26 mouse cellular contexts compared by ENCODE assay signal in genomic region chr8:22022244-22022643, GRCm38 (mm10). TPM values are rescaled to one million over a fixed set of nuclear protein-coding genes. Genes with fewer than 3 reads are reported as not detected.
DNase-seq lines count a peak whose midpoint lies in the region; ATAC-seq and TF ChIP-seq lines count a peak whose summit lies in the region.
"Had no signal": no experiment of that assay in that cellular context is flagged by ENCODE, and none has a peak within 500 bp of the region (broad histone marks: within the 10 kb centered on the region; RNA-seq: fewer than 3 reads in every experiment).

No protein-coding gene starts in this region.

- no peaks in the 10 kb centered on the region; the same call in 1 of the 2 replicates for H3K36me3 ChIP-seq in hindbrain, postnatal 0 days (ENCODE audit: insufficient read depth, low read length)
- H3K36me3 ChIP-seq in hindbrain, embryonic 13.5 days, result no peaks in the 10 kb centered on the region
- no peaks in the 10 kb centered on the region for H3K36me3 ChIP-seq in lung, postnatal 0 days (ENCODE audit: insufficient read depth, low read length)
- no peaks in the 10 kb centered on the region for H3K36me3 ChIP-seq in ES-Bruce4 (ENCODE audit: control insufficient read depth, insufficient read depth, low read length, poor library complexity, severe bottlenecking)
- H3K36me3 ChIP-seq: heart, embryonic 12.5 days had no signal

- no peak overlapping the region for H3K9ac ChIP-seq in hindbrain, postnatal 0 days (replicated peaks; ENCODE audit: low read length)
- no peak overlapping the region for H3K9ac ChIP-seq in hindbrain, embryonic 13.5 days
- H3K9ac ChIP-seq in lung, postnatal 0 days (replicated peaks; ENCODE audit: low read depth), result no peak overlapping the region
- H3K9ac ChIP-seq in ES-Bruce4 (ENCODE audit: low read depth, poor library complexity, severe bottlenecking), result no peak overlapping the region
- H3K9ac ChIP-seq: heart, embryonic 12.5 days had no signal

- 61% methylated on average over 7 of the region's 7 CpGs for WGBS in hindbrain, postnatal 0 days
- 63% methylated on average over 7 of the region's 7 CpGs for WGBS in hindbrain, embryonic 13.5 days
- WGBS in lung, postnatal 0 days, result 48% methylated on average over 7 of the region's 7 CpGs

- H3K4me2 ChIP-seq in hindbrain, postnatal 0 days (ENCODE audit: low read depth, low read length), result no peak overlapping the region
- H3K4me2 ChIP-seq in hindbrain, embryonic 13.5 days, result no peak overlapping the region
- H3K4me2 ChIP-seq in lung, postnatal 0 days (replicated peaks; ENCODE audit: low read depth, low read length), result no peak overlapping the region
- H3K4me2 ChIP-seq: heart, embryonic 12.5 days had no signal

- no peak for ATAC-seq in hindbrain, postnatal 0 days
- no peak for ATAC-seq in hindbrain, embryonic 13.5 days (ENCODE audit: low FRiP score)
- ATAC-seq in lung, postnatal 0 days, result no peak
- ATAC-seq: forebrain, embryonic 14.5 days had no signal

- no peak for DNase-seq in hindbrain, postnatal 0 days (ENCODE audit: low spot score)
- DNase-seq in lung, postnatal 0 days (ENCODE audit: low spot score), result no peak
- DNase-seq in lung, postnatal 10 days, result no peak
- DNase-seq in embryo, embryonic 10.5 days (ENCODE audit: low spot score), result peak; percentile 17
- no peak for DNase-seq in adipocyte (ENCODE audit: low spot score)
- DNase-seq: adrenal gland, adult 8-10 months; cerebellum, adult 11-12 months; kidney, adult 8-10 months; left cerebral cortex, postnatal 4 days; lung, postnatal 14 days; spleen, adult 18-20 months; thymus, adult 2 months had no signal

- H3K9me3 ChIP-seq in hindbrain, postnatal 0 days (ENCODE audit: low read length), result no peaks in the 10 kb centered on the region
- H3K9me3 ChIP-seq in hindbrain, embryonic 13.5 days, result no peaks in the 10 kb centered on the region
- H3K9me3 ChIP-seq in lung, postnatal 0 days (ENCODE audit: low read length), result no peaks in the 10 kb centered on the region
- H3K9me3 ChIP-seq in ES-Bruce4 (replicated peaks; ENCODE audit: control insufficient read depth, insufficient read depth, low read length, poor library complexity, severe bottlenecking), result no peaks in the 10 kb centered on the region
- H3K9me3 ChIP-seq: heart, embryonic 12.5 days had no signal

- TF ChIP-seq POLR2A in ES-Bruce4 (IDR thresholded peaks at IDR 0.05; ENCODE audit: insufficient read depth, low read length), result no peak

- no peaks in the 10 kb centered on the region for H3K4me1 ChIP-seq in hindbrain, postnatal 0 days (ENCODE audit: insufficient read depth, low read length)
- H3K4me1 ChIP-seq in hindbrain, embryonic 13.5 days (replicated peaks), result no peaks in the 10 kb centered on the region
- H3K4me1 ChIP-seq in lung, postnatal 0 days (ENCODE audit: insufficient read depth, low read depth, low read length), result no peaks in the 10 kb centered on the region
- H3K4me1 ChIP-seq in ES-Bruce4 (ENCODE audit: control insufficient read depth, insufficient read depth, low read length), result no peaks in the 10 kb centered on the region
- H3K4me1 ChIP-seq: heart, embryonic 12.5 days had no signal

- TF ChIP-seq CTCF in hindbrain, postnatal 0 days (IDR thresholded peaks at IDR 0.05; ENCODE audit: low read depth), result peak; percentile 36
- TF ChIP-seq CTCF in lung, postnatal 0 days (IDR thresholded peaks at IDR 0.05), result peak; percentile 25
- peak; percentile 47 for TF ChIP-seq CTCF in ES-Bruce4 (IDR thresholded peaks at IDR 0.05; ENCODE audit: low read depth, low read length)

- no peak overlapping the region for H3K27ac ChIP-seq in hindbrain, postnatal 0 days
- no peak overlapping the region for H3K27ac ChIP-seq in hindbrain, embryonic 13.5 days
- H3K27ac ChIP-seq in lung, postnatal 0 days (ENCODE audit: low read length), result no peak overlapping the region
- H3K27ac ChIP-seq in ES-Bruce4 (ENCODE audit: insufficient read depth, low read length), result no peak overlapping the region

- no peaks in the 10 kb centered on the region for H3K27me3 ChIP-seq in hindbrain, postnatal 0 days (ENCODE audit: insufficient read depth, low read length)
- H3K27me3 ChIP-seq in hindbrain, embryonic 13.5 days, result no peaks in the 10 kb centered on the region
- no peaks in the 10 kb centered on the region for H3K27me3 ChIP-seq in lung, postnatal 0 days (replicated peaks; ENCODE audit: insufficient read depth, low read length)
- H3K27me3 ChIP-seq in ES-Bruce4 (ENCODE audit: control insufficient read depth, insufficient read depth, low read length, poor library complexity, severe bottlenecking), result no peaks in the 10 kb centered on the region
- H3K27me3 ChIP-seq: heart, embryonic 12.5 days had no signal

- no peak overlapping the region for H3K4me3 ChIP-seq in hindbrain, postnatal 0 days (ENCODE audit: low read length)
- H3K4me3 ChIP-seq in hindbrain, embryonic 13.5 days, result no peak overlapping the region
- no peak overlapping the region for H3K4me3 ChIP-seq in lung, postnatal 0 days (ENCODE audit: low read depth, low read length)
- H3K4me3 ChIP-seq in ES-Bruce4 (ENCODE audit: low read depth, low read length), result no peak overlapping the region
- H3K4me3 ChIP-seq: heart, embryonic 12.5 days; myocyte had no signal

- TF ChIP-seq EP300 in lung, postnatal 0 days (IDR thresholded peaks at IDR 0.05), result no peak
- no peak for TF ChIP-seq EP300 in ES-Bruce4 (IDR thresholded peaks at IDR 0.05; ENCODE audit: insufficient read depth, low read depth, low read length)

RNA-seq across cellular contexts. Expression of gene Atp7b, which starts 37.9 kb away (rescaled TPM):
- 6.3 and 8.4 TPM in 2 replicates for total RNA-seq in hindbrain, postnatal 0 days (2014; rRNA removed)
- polyA plus RNA-seq in hindbrain, postnatal 0 days (2015; fragmentation: Nextera tagmentation; extraction: Ambion mirVana), result 2.4 and 2.6 TPM in 2 replicates
- 1.6 and 1.7 TPM in 2 replicates for polyA plus RNA-seq in hindbrain, embryonic 13.5 days (2015; fragmentation: Nextera tagmentation; extraction: Ambion mirVana)
- 7.3 and 12.0 TPM in 2 replicates for polyA plus RNA-seq in lung, postnatal 0 days (2015; fragmentation: Nextera tagmentation; extraction: Ambion mirVana)
- 2.1 and 2.5 TPM in 2 replicates for polyA plus RNA-seq in ES-Bruce4 (2011; ENCODE audit: insufficient read depth, insufficient read length, low read depth, missing spikeins)

RNA-seq across cellular contexts. Expression of gene Alg11, which starts 38.3 kb away (rescaled TPM):
- total RNA-seq in hindbrain, postnatal 0 days (2014; rRNA removed), result 36.2 and 36.6 TPM in 2 replicates
- polyA plus RNA-seq in hindbrain, postnatal 0 days (2015; fragmentation: Nextera tagmentation; extraction: Ambion mirVana), result 29.2 and 36.1 TPM in 2 replicates
- polyA plus RNA-seq in hindbrain, embryonic 13.5 days (2015; fragmentation: Nextera tagmentation; extraction: Ambion mirVana), result 33.8 and 37.2 TPM in 2 replicates
- polyA plus RNA-seq in lung, postnatal 0 days (2015; fragmentation: Nextera tagmentation; extraction: Ambion mirVana), result 13.3 and 13.6 TPM in 2 replicates
- polyA plus RNA-seq in ES-Bruce4 (2011; ENCODE audit: insufficient read depth, insufficient read length, low read depth, missing spikeins), result 24.2 and 28.5 TPM in 2 replicates

RNA-seq across cellular contexts. Expression of gene Ccdc70, which starts 52.7 kb away (rescaled TPM):
- not detected in 2 replicates for total RNA-seq in hindbrain, postnatal 0 days (2014; rRNA removed)
- not detected in 2 replicates for polyA plus RNA-seq in hindbrain, postnatal 0 days (2015; fragmentation: Nextera tagmentation; extraction: Ambion mirVana)
- not detected in 2 replicates for polyA plus RNA-seq in hindbrain, embryonic 13.5 days (2015; fragmentation: Nextera tagmentation; extraction: Ambion mirVana)
- not detected in 2 replicates for polyA plus RNA-seq in lung, postnatal 0 days (2015; fragmentation: Nextera tagmentation; extraction: Ambion mirVana)
- polyA plus RNA-seq in ES-Bruce4 (2011; ENCODE audit: insufficient read depth, insufficient read length, low read depth, missing spikeins), result not detected in 2 replicates
- total RNA-seq: adrenal gland, adult 8-10 months; gastrocnemius, postnatal 4 days; heart, postnatal 25 days; layer of hippocampus, postnatal 25 days; left cerebral cortex, postnatal 4 days; liver, adult 2 months; megakaryocyte-erythroid progenitor cell, adult 5-6 weeks had no signal
- polyA plus RNA-seq: C2C12; cortical plate, adult 2 months; forebrain, embryonic 14.5 days; heart, embryonic 12.5 days; liver, adult 2 months; myocyte; stomach, embryonic 14.5 days; thymus, adult 2 months; urinary bladder, adult 2 months had no signal
